Mouse (Mus musculus): ENCODE measurements around the gene Olfr159. TPM values are rescaled to one million over a fixed set of nuclear protein-coding genes. Genes with fewer than 3 reads are reported as not detected.

Gene Olfr159
- polyA plus RNA-seq, 1 experiment from 2014 or later = not detected

GRCm38 (mm10) chr4:43728576-43728954 lies 42.2 kb downstream of the Olfr159 start:
- 18% methylated on average over 5 of the region's 5 CpGs for WGBS (ENCODE audit: insufficient replicate concordance)
- peaks cover 62% of the 10 kb centered on the region for H3K4me1 ChIP-seq
- H3K9me3 ChIP-seq (replicated peaks) = no peaks in the 10 kb centered on the region
- 0 out of 2 replicates have a peak, but pooled peaks have one; percentile 13 for ATAC-seq
- H3K4me3 ChIP-seq = no peak overlapping the region
- H3K27ac ChIP-seq = peak overlapping the region; percentile 50
- no peaks in the 10 kb centered on the region for H3K36me3 ChIP-seq
- H3K9ac ChIP-seq = no peak overlapping the region
- H3K27me3 ChIP-seq (replicated peaks) = peaks cover 6% of the 10 kb centered on the region; the same call in 1 of the 2 replicates
- H3K4me2 ChIP-seq = 0 out of 2 replicates have a peak overlapping the region, but pooled peaks have one; percentile 3

GRCm38 (mm10) chr4:43727718-43728575 lies 42.9 kb downstream of the Olfr159 start:
- peak; percentile 53 for ATAC-seq
- Histone ChIP-seq H3K36me3 (no peaks in the 10 kb centered on the region), H3K4me2 (0 out of 2 replicates have a peak overlapping the region, but pooled peaks have one; percentile 3), H3K27ac (peak overlapping the region; percentile 50), H3K9ac (no peak overlapping the region), H3K9me3 (replicated peaks) (no peaks in the 10 kb centered on the region), H3K4me3 (no peak overlapping the region), H3K27me3 (replicated peaks) (peaks cover 6% of the 10 kb centered on the region; the same call in 1 of the 2 replicates), H3K4me1 (peaks cover 62% of the 10 kb centered on the region)
- 43% methylated on average over 7 of the region's 7 CpGs for WGBS (ENCODE audit: insufficient replicate concordance)

GRCm38 (mm10) chr4:43726995-43727394 lies 43.8 kb downstream of the Olfr159 start, which contains the start of gene Hrct1:
Gene Hrct1, plus strand, starts transcription at chr4:43727188.
- peak within 1 kb of the TSS; percentile 50 for H3K27ac ChIP-seq
- H3K9me3 ChIP-seq (replicated peaks) = no peaks in the 10 kb centered on the region
- no peak within 1 kb of the TSS for H3K9ac ChIP-seq
- no peaks in the 10 kb centered on the region for H3K36me3 ChIP-seq
- H3K4me1 ChIP-seq = peaks cover 56% of the 10 kb centered on the region
- no peak within 1 kb of the TSS for H3K4me3 ChIP-seq
- H3K27me3 ChIP-seq (replicated peaks) = no peaks in the 10 kb centered on the region; the same call in 1 of the 2 replicates
- H3K4me2 ChIP-seq = no peak within 1 kb of the TSS
- ATAC-seq = no peak
- WGBS (ENCODE audit: insufficient replicate concordance) = 37% methylated on average over 3 of the region's 3 CpGs

GRCm38 (mm10) chr4:43726228-43726993 lies 44.4 kb downstream of the Olfr159 start:
- H3K27me3 ChIP-seq (replicated peaks) = no peaks in the 10 kb centered on the region; the same call in 1 of the 2 replicates
- no peak overlapping the region for H3K4me2 ChIP-seq
- no peaks in the 10 kb centered on the region for H3K36me3 ChIP-seq
- 39% methylated on average over 12 of the region's 12 CpGs for WGBS (ENCODE audit: insufficient replicate concordance)
- peaks cover 56% of the 10 kb centered on the region for H3K4me1 ChIP-seq
- H3K4me3 ChIP-seq = no peak overlapping the region
- H3K9me3 ChIP-seq (replicated peaks) = no peaks in the 10 kb centered on the region
- no peak overlapping the region for H3K9ac ChIP-seq
- ATAC-seq = no peak
- no peak overlapping the region for H3K27ac ChIP-seq

GRCm38 (mm10) chr4:43724764-43725163 lies 46.0 kb downstream of the Olfr159 start:
- no peak overlapping the region for H3K27ac ChIP-seq

GRCm38 (mm10) chr4:43722191-43722590 lies 48.6 kb downstream of the Olfr159 start:
- no peak overlapping the region for H3K27ac ChIP-seq
- H3K4me2 ChIP-seq = no peak overlapping the region
- no peak overlapping the region for H3K9ac ChIP-seq
- H3K36me3 ChIP-seq = no peaks in the 10 kb centered on the region
- no peak for ATAC-seq
- no peaks in the 10 kb centered on the region for H3K9me3 ChIP-seq (replicated peaks)
- WGBS (ENCODE audit: insufficient replicate concordance) = 72% methylated on average over 4 of the region's 4 CpGs
- peaks cover 16% of the 10 kb centered on the region for H3K4me1 ChIP-seq
- H3K27me3 ChIP-seq (replicated peaks) = no peaks in the 10 kb centered on the region
- H3K4me3 ChIP-seq = no peak overlapping the region

More at GRCm38 (mm10) chr4:43724764-43725163, 46.0 kb downstream of the Olfr159 start:
- H3K27me3 ChIP-seq (replicated peaks) = no peaks in the 10 kb centered on the region
- no peak for ATAC-seq
- H3K4me1 ChIP-seq = peaks cover 42% of the 10 kb centered on the region
- H3K36me3 ChIP-seq = no peaks in the 10 kb centered on the region
- WGBS (ENCODE audit: insufficient replicate concordance) = 7% methylated on average over 1 of the region's 1 CpGs
- H3K4me2 ChIP-seq = no peak overlapping the region
- H3K4me3 ChIP-seq = no peak overlapping the region
- no peaks in the 10 kb centered on the region for H3K9me3 ChIP-seq (replicated peaks)
- H3K9ac ChIP-seq = no peak overlapping the region

- Histone ChIP-seq H3K9me3 (replicated peaks) (no peaks in the 10 kb centered on the region), H3K27ac (no peak overlapping the region)
Observed at GRCm38 (mm10) chr4:43720491-43721228, 50.1 kb downstream of the Olfr159 start.

More at GRCm38 (mm10) chr4:43720491-43721228, 50.1 kb downstream of the Olfr159 start:
- 61% methylated on average over 14 of the region's 16 CpGs for WGBS (ENCODE audit: insufficient replicate concordance)
- H3K4me2 ChIP-seq = no peak overlapping the region
- no peak overlapping the region for H3K9ac ChIP-seq
- ATAC-seq = no peak
- no peak overlapping the region for H3K4me3 ChIP-seq
- peaks cover 2% of the 10 kb centered on the region; the same call in 1 of the 2 replicates for H3K4me1 ChIP-seq
- H3K36me3 ChIP-seq = no peaks in the 10 kb centered on the region
- H3K27me3 ChIP-seq (replicated peaks) = 0 out of 2 replicates have a peak, but pooled peaks cover 2% of the 10 kb centered on the region

Other genes with a start within 250 kb of the Olfr159 start
- gene Tpm2, start 247.2 kb downstream of the Olfr159 start, polyA plus RNA-seq (2016; fragmentation: Nextera tagmentation; extraction: Ambion mirVana) = 27.9 and 29.9 TPM in 2 replicates
- 17.9 and 19.7 TPM in 2 replicates for gene Creb3, start 208.7 kb downstream of the Olfr159 start, polyA plus RNA-seq (2016; fragmentation: Nextera tagmentation; extraction: Ambion mirVana)
- gene Tln1, start 208.3 kb downstream of the Olfr159 start, polyA plus RNA-seq (2016; fragmentation: Nextera tagmentation; extraction: Ambion mirVana) = 73.3 and 75.5 TPM in 2 replicates
- gene Rgp1, start 192.3 kb downstream of the Olfr159 start, polyA plus RNA-seq (2016; fragmentation: Nextera tagmentation; extraction: Ambion mirVana) = 17.4 and 18.0 TPM in 2 replicates
- 23.5 and 23.6 TPM in 2 replicates for gene Gba2, start 192.1 kb downstream of the Olfr159 start, polyA plus RNA-seq (2016; fragmentation: Nextera tagmentation; extraction: Ambion mirVana)
- 1.1 TPM in 1 of 2 replicates, not detected in the other for gene Msmp, start 186.5 kb downstream of the Olfr159 start, polyA plus RNA-seq (2016; fragmentation: Nextera tagmentation; extraction: Ambion mirVana)
- gene Npr2, start 139.1 kb downstream of the Olfr159 start, polyA plus RNA-seq (2016; fragmentation: Nextera tagmentation; extraction: Ambion mirVana) = 1.5 and 2.1 TPM in 2 replicates
- 0.20 and 0.36 TPM in 2 replicates for gene Spag8, start 117.4 kb downstream of the Olfr159 start, polyA plus RNA-seq (2016; fragmentation: Nextera tagmentation; extraction: Ambion mirVana)
- 59.8 and 66.1 TPM in 2 replicates for gene Hint2, start 114.5 kb downstream of the Olfr159 start, polyA plus RNA-seq (2016; fragmentation: Nextera tagmentation; extraction: Ambion mirVana)
- 0.44 and 0.53 TPM in 2 replicates for gene Tmem8b, start 102.0 kb downstream of the Olfr159 start, polyA plus RNA-seq (2016; fragmentation: Nextera tagmentation; extraction: Ambion mirVana)
- 1.5 and 1.8 TPM in 2 replicates for gene Fam221b, start 101.9 kb downstream of the Olfr159 start, polyA plus RNA-seq (2016; fragmentation: Nextera tagmentation; extraction: Ambion mirVana)
- gene Olfr70, start 70.2 kb downstream of the Olfr159 start, polyA plus RNA-seq (2016; fragmentation: Nextera tagmentation; extraction: Ambion mirVana) = not detected in 2 replicates
- gene Olfr71, start 60.8 kb downstream of the Olfr159 start, polyA plus RNA-seq (2016; fragmentation: Nextera tagmentation; extraction: Ambion mirVana) = not detected in 2 replicates
- gene Hrct1, start 43.8 kb downstream of the Olfr159 start, polyA plus RNA-seq (2016; fragmentation: Nextera tagmentation; extraction: Ambion mirVana) = 0.14 and 0.19 TPM in 2 replicates
- gene Spaar, start 41.0 kb downstream of the Olfr159 start, polyA plus RNA-seq (2016; fragmentation: Nextera tagmentation; extraction: Ambion mirVana) = 0.02 TPM in 2 replicates
- not detected in 2 replicates for gene Olfr156, start 52.9 kb upstream of the Olfr159 start, polyA plus RNA-seq (2016; fragmentation: Nextera tagmentation; extraction: Ambion mirVana)
- gene Olfr157, start 69.2 kb upstream of the Olfr159 start, polyA plus RNA-seq (2016; fragmentation: Nextera tagmentation; extraction: Ambion mirVana) = not detected in 2 replicates
- gene Olfr155, start 80.6 kb upstream of the Olfr159 start, polyA plus RNA-seq (2016; fragmentation: Nextera tagmentation; extraction: Ambion mirVana) = not detected in 2 replicates
- 5.3 and 5.8 TPM in 2 replicates for gene Reck, start 104.5 kb upstream of the Olfr159 start, polyA plus RNA-seq (2016; fragmentation: Nextera tagmentation; extraction: Ambion mirVana)
- gene Glipr2, start 186.4 kb upstream of the Olfr159 start, polyA plus RNA-seq (2016; fragmentation: Nextera tagmentation; extraction: Ambion mirVana) = 45.8 and 46.6 TPM in 2 replicates
- not detected in 2 replicates for gene Ccin, start 212.5 kb upstream of the Olfr159 start, polyA plus RNA-seq (2016; fragmentation: Nextera tagmentation; extraction: Ambion mirVana)
- 169 and 172 TPM in 2 replicates for gene Clta, start 233.4 kb upstream of the Olfr159 start, polyA plus RNA-seq (2016; fragmentation: Nextera tagmentation; extraction: Ambion mirVana)